Mouse (Mus musculus) G1E (cell line): ENCODE measurements around the gene Myo5a. TPM values are rescaled to one million over a fixed set of nuclear protein-coding genes. Genes with fewer than 3 reads are reported as not detected.

ENCODE experiments used
- ATAC-seq: 2 replicates; pipeline ENCODE4 v1.8.0; 2016; ENCODE audit warnings: mild to moderate bottlenecking; ENCODE audit not compliant: insufficient number of reproducible peaks, poor library complexity, low FRiP score, severe bottlenecking; ENCODE audit errors: extremely low read depth
- DNase-seq: peaks from one replicate; pipeline ENCODE4 v3.0.0; 2012; ENCODE audit warnings: low spot score
- H3K27me3 ChIP-seq: 2 replicates; pipeline ENCODE4 v1.6.1; 2012; ENCODE audit warnings: mild to moderate bottlenecking, low read length, inconsistent platforms; ENCODE audit not compliant: insufficient read depth
- H3K36me3 ChIP-seq: replicated peaks from 2 replicates; pipeline ENCODE3; 2012; ENCODE audit warnings: mild to moderate bottlenecking, inconsistent platforms
- H3K4me1 ChIP-seq: 2 replicates; pipeline ENCODE4 v1.6.1; 2012; ENCODE audit warnings: low read depth, low read length, inconsistent platforms, mixed read lengths; ENCODE audit not compliant: insufficient read depth
- H3K4me3 ChIP-seq: 2 replicates; pipeline ENCODE4 v1.5.1; 2012; ENCODE audit warnings: low read depth, mild to moderate bottlenecking, inconsistent platforms, low read length, moderate library complexity, mixed read lengths
- H3K9me3 ChIP-seq: replicated peaks from 2 replicates; pipeline ENCODE4 v1.6.1; 2012; ENCODE audit warnings: inconsistent platforms
- CTCF ChIP-seq: IDR thresholded peaks from 2 replicates; pipeline ENCODE4 v1.5.1; 2012; ENCODE audit warnings: low read depth, low read length, inconsistent platforms, mixed read lengths
- GATA1 ChIP-seq: IDR thresholded peaks from 2 replicates; pipeline ENCODE4 v1.6.1; 2012; ENCODE audit warnings: borderline replicate concordance, low read length, inconsistent platforms, mixed read lengths
- GATA2 ChIP-seq: IDR thresholded peaks from 2 replicates; pipeline ENCODE4 v1.6.1; 2012; ENCODE audit warnings: low read depth, low read length, inconsistent platforms, borderline replicate concordance
- POLR2AphosphoS5 ChIP-seq: IDR thresholded peaks from 2 replicates; pipeline ENCODE4 v1.6.1; 2012; ENCODE audit warnings: low read depth, low read length, inconsistent platforms; ENCODE audit not compliant: insufficient replicate concordance
- TAL1 ChIP-seq: conservative IDR thresholded peaks from 2 replicates; pipeline ENCODE4 v1.6.1; 2012; ENCODE audit warnings: low read depth, low read length, inconsistent platforms, mixed read lengths
- polyA plus RNA-seq: library from polyadenylated mRNA; stranded (reverse); fragments of >175 nt; gene quantifications from 2 replicates; pipeline ENCODE4 v1.2.3, GENCODE M21; 2012
- total RNA-seq, 2 experiments: library from RNA; stranded (forward) in 1 of 2; stranded (reverse) in 1 of 2; fragments of 200-1000 nt in 1 of 2; fragments of >200 nt in 1 of 2; fragmentation: Nextera tagmentation in 1 of 2; gene quantifications; 2 replicates each; pipeline ENCODE4 v1.2.3; 2014 to 2017

The Myo5a gene
- total and polyA plus RNA-seq, 3 experiments, result 14.0 to 50.8 (median 43.1) TPM

DNA sequence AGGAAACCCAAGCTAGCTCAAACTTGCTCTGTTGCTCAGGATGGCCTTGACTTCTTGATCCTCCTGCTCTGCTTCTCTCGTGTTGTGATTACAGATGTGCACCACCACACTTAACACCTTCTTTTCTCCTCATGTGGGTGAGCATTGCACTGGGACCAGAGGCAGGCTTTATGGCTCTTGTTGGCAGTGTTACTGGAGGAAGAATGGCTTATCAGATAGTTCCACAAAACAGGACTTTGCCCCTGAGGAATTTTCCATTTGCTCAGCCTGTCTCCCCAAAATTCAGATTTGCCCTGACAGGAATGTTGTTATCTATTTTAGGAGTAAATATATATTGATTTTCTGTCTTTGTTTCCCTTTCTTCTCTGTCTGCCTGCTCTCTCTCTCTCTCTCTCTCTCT is 36.1 kb upstream of the Myo5a start:
- Histone ChIP-seq H3K36me3 (peaks cover 4% of the 10 kb centered on the region), H3K4me3 (no peak overlapping the region), H3K27me3 (no peaks in the 10 kb centered on the region; the same call in 1 of the 2 replicates), H3K4me1 (peaks cover 10% of the 10 kb centered on the region), H3K9me3 (no peaks in the 10 kb centered on the region)
- ATAC-seq, result no peak
- TF ChIP-seq TAL1, result no peak
- no peak for TF ChIP-seq POLR2AphosphoS5
- TF ChIP-seq CTCF, result no peak
- no peak for TF ChIP-seq GATA2
- no peak for TF ChIP-seq GATA1
- no peak for DNase-seq

GRCm38 (mm10) chr9:75035944-75036343 is 34.9 kb upstream of the Myo5a start:
- Histone ChIP-seq H3K36me3 (peaks cover 12% of the 10 kb centered on the region), H3K4me1 (peaks cover 17% of the 10 kb centered on the region)
- TF ChIP-seq TAL1, result no peak
- TF ChIP-seq GATA2, result no peak
- TF ChIP-seq GATA1, result no peak
- no peak for TF ChIP-seq CTCF
- no peak for TF ChIP-seq POLR2AphosphoS5

DNA sequence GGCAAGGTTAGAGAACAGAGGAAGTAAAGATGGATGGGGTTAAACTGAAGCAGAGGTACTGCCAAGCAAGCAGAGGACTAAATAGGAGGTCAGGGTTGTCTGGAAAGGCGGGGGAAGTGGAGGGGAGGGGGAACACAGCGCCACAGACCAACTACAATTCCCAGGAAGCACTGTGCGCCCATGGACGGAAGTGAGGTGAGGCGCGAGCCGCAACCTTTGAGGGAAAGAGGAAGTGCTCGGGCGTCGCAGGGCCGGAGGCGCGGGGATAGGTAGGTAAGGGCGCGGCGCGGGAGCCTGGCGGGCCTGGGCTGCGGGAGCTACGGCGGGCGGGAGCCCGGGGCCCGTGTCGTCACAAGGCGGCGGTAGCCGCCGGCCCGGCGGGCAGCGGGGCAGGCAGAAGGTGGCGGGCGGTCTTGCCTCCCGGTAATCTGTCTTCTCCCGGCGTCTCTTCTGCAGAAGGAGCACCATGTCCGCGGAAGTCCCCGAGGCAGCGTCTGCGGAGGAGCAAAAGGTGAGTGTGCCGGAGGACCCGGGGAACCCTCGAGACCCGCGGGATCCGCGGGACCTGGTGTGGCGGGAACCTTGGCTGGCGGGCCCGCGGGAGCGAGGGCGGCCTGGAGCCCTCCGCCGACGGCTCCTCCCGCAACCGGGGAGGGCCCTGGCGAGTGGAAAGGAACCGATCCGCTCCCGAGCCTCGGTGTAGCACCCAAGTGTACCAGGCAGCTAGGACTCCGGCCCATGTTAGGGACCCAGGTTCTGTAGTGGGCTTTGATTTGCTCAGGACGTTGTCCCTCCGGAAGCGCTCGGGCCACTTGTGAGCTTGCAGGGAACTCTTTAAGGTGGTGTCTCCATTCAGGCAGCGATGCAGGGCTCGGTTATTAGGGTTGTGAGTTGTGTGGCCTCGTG is 33.1 kb upstream of the Myo5a start, which contains the start of gene Arpp19:
Gene Arpp19 (plus strand): TSS at position 164 of the 906 bp plus-strand sequence.
- TF ChIP-seq TAL1 (no peak), POLR2AphosphoS5 (no peak), CTCF (no peak), GATA2 (no peak), GATA1 (no peak)
- H3K9me3 ChIP-seq, result no peaks in the 10 kb centered on the region
- H3K27me3 ChIP-seq, result no peaks in the 10 kb centered on the region; the same call in 1 of the 2 replicates
- peaks cover 21% of the 10 kb centered on the region for H3K4me1 ChIP-seq
- peak; percentile 93 for ATAC-seq
- DNase-seq, result peak; percentile 71
- H3K4me3 ChIP-seq, result peak within 1 kb of the TSS; percentile 87
- H3K36me3 ChIP-seq, result peaks cover 23% of the 10 kb centered on the region

More at GRCm38 (mm10) chr9:75035944-75036343, 34.9 kb upstream of the Myo5a start:
- DNase-seq, result no peak
- H3K4me3 ChIP-seq, result no peak overlapping the region
- H3K9me3 ChIP-seq, result no peaks in the 10 kb centered on the region
- H3K27me3 ChIP-seq, result no peaks in the 10 kb centered on the region; the same call in 1 of the 2 replicates
- no peak for ATAC-seq

DNA sequence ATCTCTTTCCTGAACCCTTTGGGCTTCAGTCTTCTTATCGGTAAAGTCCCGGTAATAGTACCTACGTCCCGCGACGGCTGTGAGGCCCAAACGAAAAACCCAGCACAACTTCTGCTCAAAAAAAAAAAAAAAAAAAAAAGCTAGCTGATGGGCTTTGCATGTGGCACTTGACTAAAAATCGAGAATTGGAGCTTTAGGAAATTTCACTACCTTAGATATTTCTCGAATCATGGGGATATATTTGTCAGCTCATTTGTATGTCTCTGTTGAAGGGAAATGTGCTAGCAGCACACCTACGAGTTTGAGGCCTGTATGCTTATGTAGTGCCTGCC is 32.5 kb upstream of the Myo5a start:
- no peak for DNase-seq
- Histone ChIP-seq H3K36me3 (peaks cover 28% of the 10 kb centered on the region), H3K4me3 (peak overlapping the region; percentile 87), H3K4me1 (peaks cover 23% of the 10 kb centered on the region), H3K9me3 (no peaks in the 10 kb centered on the region), H3K27me3 (no peaks in the 10 kb centered on the region; the same call in 1 of the 2 replicates)
- no peak for TF ChIP-seq GATA1
- TF ChIP-seq CTCF, result no peak
- no peak for TF ChIP-seq POLR2AphosphoS5
- TF ChIP-seq GATA2, result no peak
- TF ChIP-seq TAL1, result no peak
- no peak for ATAC-seq

GRCm38 (mm10) chr9:75040566-75040965 is 30.2 kb upstream of the Myo5a start:
- DNase-seq (no peak), ATAC-seq (no peak)
- Histone ChIP-seq H3K4me3 (no peak overlapping the region), H3K4me1 (peaks cover 34% of the 10 kb centered on the region), H3K27me3 (no peaks in the 10 kb centered on the region), H3K36me3 (peaks cover 38% of the 10 kb centered on the region), H3K9me3 (no peaks in the 10 kb centered on the region)
- TF ChIP-seq GATA1 (no peak), GATA2 (no peak), CTCF (no peak), TAL1 (no peak)

GRCm38 (mm10) chr9:75041840-75042525 is 28.8 kb upstream of the Myo5a start:
- ATAC-seq (no peak), DNase-seq (no peak)

More at GRCm38 (mm10) chr9:75041840-75042525, 28.8 kb upstream of the Myo5a start:
- no peak for TF ChIP-seq CTCF
- TF ChIP-seq GATA1, result no peak
- TF ChIP-seq TAL1, result no peak
- no peak for TF ChIP-seq GATA2
- TF ChIP-seq POLR2AphosphoS5, result no peak
- Histone ChIP-seq H3K9me3 (no peaks in the 10 kb centered on the region), H3K27me3 (no peaks in the 10 kb centered on the region), H3K36me3 (peaks cover 51% of the 10 kb centered on the region), H3K4me1 (peaks cover 37% of the 10 kb centered on the region), H3K4me3 (no peak overlapping the region)
